Comparison of ENCODE assay signal across 2 mouse cellular contexts in the genomic region with DNA sequence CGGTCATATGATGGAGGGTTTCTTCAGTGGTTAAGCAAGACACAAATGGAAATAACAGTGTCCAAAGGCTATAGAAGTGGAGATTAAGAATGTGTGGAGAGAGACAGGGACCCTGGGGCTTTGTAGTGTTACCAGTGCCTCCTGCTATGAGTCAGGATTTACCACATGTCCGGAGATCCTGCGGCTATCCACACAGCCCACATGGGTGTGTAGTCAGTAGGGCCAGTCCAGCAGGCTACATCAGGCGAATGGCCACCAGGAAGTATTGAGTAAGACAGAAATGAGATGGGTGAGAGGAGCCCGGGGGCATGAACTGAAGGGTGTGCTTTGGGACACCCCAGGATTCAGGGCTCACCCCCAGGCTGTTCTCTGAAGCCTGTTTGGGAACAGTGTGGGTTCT.
A peak's percentile ranks its signal among the peaks of the same experiment; 100 is the strongest.
TF ChIP-seq lines count a peak whose summit lies in the region.

No protein-coding gene starts in this region.

TF ChIP-seq in C2C12, 6 proteins besides CTCF, POLR2A, EP300 and RAD21 (continued from another document):
- TF ChIP-seq MYOG (IDR thresholded peaks at IDR 0.05; ENCODE audit: control insufficient read depth, extremely low read depth, insufficient read length), result no peak
- TF ChIP-seq MYOD1 (IDR thresholded peaks at IDR 0.05; ENCODE audit: control insufficient read depth, insufficient read length, low read depth), result no peak
- TF ChIP-seq FOSL1 (IDR thresholded peaks at IDR 0.05; ENCODE audit: insufficient read depth, low read length, poor library complexity, severe bottlenecking), result peak; percentile 44

TF ChIP-seq in myocyte, 11 proteins besides CTCF, POLR2A, EP300 and RAD21 (continued from another document):
- no peak for TF ChIP-seq TCF3 (IDR thresholded peaks at IDR 0.05; ENCODE audit: insufficient read length, low read depth)
- TF ChIP-seq MYOD1 (IDR thresholded peaks at IDR 0.05; ENCODE audit: control insufficient read depth in 1 of 3, insufficient read length in 2 of 3, low read depth in 2 of 3), result peak in 1 of 3 experiments; percentile 56
- TF ChIP-seq TCF12 (IDR thresholded peaks at IDR 0.05; ENCODE audit: insufficient read depth, poor library complexity, severe bottlenecking), result no peak
- TF ChIP-seq E2F4 (IDR thresholded peaks at IDR 0.05; ENCODE audit: insufficient read depth), result no peak
- TF ChIP-seq REST (IDR thresholded peaks at IDR 0.05; ENCODE audit: insufficient read depth, insufficient read length), result no peak
- TF ChIP-seq SRF (IDR thresholded peaks at IDR 0.05; ENCODE audit: control insufficient read depth, insufficient read length, low read depth), result no peak
- peak in 1 of 3 experiments; percentile 56 for TF ChIP-seq MYOG (IDR thresholded peaks at IDR 0.05; ENCODE audit: control insufficient read depth in 1 of 3, insufficient read depth in 1 of 3, insufficient read length in 2 of 3, low read depth in 2 of 3)
